Mouse (Mus musculus) CH12.LX (cell line): Measurements from ENCODE around the gene Rbsn. TPM values are rescaled to one million over a fixed set of nuclear protein-coding genes. Genes with fewer than 3 reads are reported as not detected.
A peak's percentile ranks its signal among the peaks of the same experiment; 100 is the strongest.

Experiments used
- DNase-seq: peaks from one replicate; pipeline ENCODE4 v3.0.0-alpha.2; 2013; ENCODE audit errors: extremely low read depth
- H3K27ac ChIP-seq: 2 replicates; pipeline ENCODE4 v1.5.1; 2012; ENCODE audit warnings: low read depth, mild to moderate bottlenecking, control low read depth, moderate library complexity; ENCODE audit not compliant: insufficient read depth
- H3K27me3 ChIP-seq: replicated peaks from 2 replicates; pipeline ENCODE3; 2012; ENCODE audit warnings: inconsistent platforms
- H3K36me3 ChIP-seq, 2 experiments: replicated peaks in 1 of 2; 2 replicates each; pipeline versions ENCODE3 to v1.6.1; 2012; ENCODE audit warnings: inconsistent platforms in 1 of 2, low read length in 1 of 2, mild to moderate bottlenecking in 1 of 2, mixed read lengths in 1 of 2, moderate library complexity in 1 of 2; ENCODE audit not compliant: control insufficient read depth in 1 of 2, insufficient read depth in 1 of 2
- H3K4me1 ChIP-seq, 2 experiments: 2 replicates each; pipeline ENCODE4 v1.6.1; 2012; ENCODE audit warnings: inconsistent platforms in 1 of 2, moderate library complexity in 1 of 2; ENCODE audit not compliant: insufficient read depth in 2 of 2, control insufficient read depth in 1 of 2
- H3K4me2 ChIP-seq: 2 replicates; pipeline ENCODE4 v1.6.1; 2012; ENCODE audit warnings: low read depth, mild to moderate bottlenecking, control low read depth; ENCODE audit not compliant: poor library complexity, insufficient read depth, severe bottlenecking
- H3K4me3 ChIP-seq, 3 experiments: fragments of 150-350 bp in 1 of 3; sonication (generic) in 1 of 3; replicated peaks in 1 of 3; 2 replicates each; pipeline versions ENCODE3 to v1.5.1; 2011 to 2012; ENCODE audit warnings: low read depth in 2 of 3, low read length in 2 of 3, mild to moderate bottlenecking in 2 of 3, moderate library complexity in 2 of 3, control low read depth in 1 of 3, improper control_type of control experiment in 1 of 3, inconsistent platforms in 1 of 3, mixed read lengths in 1 of 3; ENCODE audit not compliant: poor library complexity in 1 of 3
- H3K79me2 ChIP-seq: replicated peaks from 2 replicates; pipeline ENCODE4 v1.6.1; 2012; ENCODE audit warnings: mild to moderate bottlenecking, moderate library complexity; ENCODE audit not compliant: control insufficient read depth, poor library complexity, insufficient read depth, severe bottlenecking; ENCODE audit errors: extremely low read depth
- H3K9ac ChIP-seq: 2 replicates; pipeline ENCODE4 v1.6.1; 2012; ENCODE audit warnings: low read depth, mild to moderate bottlenecking, control low read depth, moderate library complexity; ENCODE audit not compliant: insufficient read depth
- H3K9me3 ChIP-seq: replicated peaks from 2 replicates; pipeline ENCODE3; 2012; ENCODE audit warnings: low read length, inconsistent platforms, mixed read lengths
- CHD1 ChIP-seq: IDR thresholded peaks from 2 replicates; pipeline ENCODE4 v1.6.1; 2012; ENCODE audit warnings: low read depth, low read length, improper control_type of control experiment, inconsistent platforms
- ETS1 ChIP-seq: conservative IDR thresholded peaks from 2 replicates; pipeline ENCODE4 v1.6.1; 2012; ENCODE audit warnings: low read depth, mild to moderate bottlenecking, inconsistent platforms, low read length, improper control_type of control experiment, moderate library complexity
- HCFC1 ChIP-seq: IDR thresholded peaks from 2 replicates; pipeline ENCODE4 v1.6.1; 2012; ENCODE audit warnings: low read depth, mild to moderate bottlenecking, inconsistent platforms, low read length, improper control_type of control experiment
- IRF4 ChIP-seq: IDR thresholded peaks from 2 replicates; pipeline ENCODE4 v1.6.1; 2014; ENCODE audit warnings: low read depth, mild to moderate bottlenecking, inconsistent platforms, low read length, improper control_type of control experiment
- JUND ChIP-seq: conservative IDR thresholded peaks from 2 replicates; pipeline ENCODE4 v1.6.1; 2011; ENCODE audit warnings: low read depth, low read length, improper control_type of control experiment
- KAT2A ChIP-seq: IDR thresholded peaks from 2 replicates; pipeline ENCODE4 v1.6.1; 2012; ENCODE audit warnings: low read length, improper control_type of control experiment, inconsistent platforms; ENCODE audit not compliant: insufficient replicate concordance
- MAX ChIP-seq: IDR thresholded peaks from 2 replicates; pipeline ENCODE4 v1.6.1; 2011; ENCODE audit warnings: low read length, improper control_type of control experiment
- MAZ ChIP-seq: IDR thresholded peaks from 2 replicates; pipeline ENCODE4 v1.6.1; 2012; ENCODE audit warnings: low read depth, mild to moderate bottlenecking, inconsistent platforms, low read length, improper control_type of control experiment, moderate library complexity
- MXI1 ChIP-seq: IDR thresholded peaks from 2 replicates; pipeline ENCODE4 v1.6.1; 2011; ENCODE audit warnings: mild to moderate bottlenecking, low read depth, low read length, improper control_type of control experiment
- MYC ChIP-seq: IDR thresholded peaks from 2 replicates; pipeline ENCODE4 v1.6.1; 2011; ENCODE audit warnings: low read depth, mild to moderate bottlenecking, improper control_type of control experiment, low read length
- NRF1 ChIP-seq: IDR thresholded peaks from 2 replicates; pipeline ENCODE4 v1.6.1; 2014; ENCODE audit warnings: low read depth, mild to moderate bottlenecking, inconsistent platforms, low read length, improper control_type of control experiment, moderate library complexity
- PAX5 ChIP-seq: IDR thresholded peaks from 2 replicates; pipeline ENCODE4 v1.6.1; 2012; ENCODE audit warnings: low read length, inconsistent platforms, mixed read lengths
- RAD21 ChIP-seq: IDR thresholded peaks from 2 replicates; pipeline ENCODE4 v1.6.1; 2011; ENCODE audit warnings: low read depth, mild to moderate bottlenecking, low read length, improper control_type of control experiment, moderate library complexity
- SIN3A ChIP-seq: IDR thresholded peaks from 2 replicates; pipeline ENCODE4 v1.6.1; 2012; ENCODE audit warnings: low read length, improper control_type of control experiment, inconsistent platforms
- SMC3 ChIP-seq: IDR thresholded peaks from 2 replicates; pipeline ENCODE4 v1.6.1; 2011; ENCODE audit warnings: low read depth, low read length, improper control_type of control experiment
- TBP ChIP-seq: conservative IDR thresholded peaks from 2 replicates; pipeline ENCODE4 v1.6.1; 2011; ENCODE audit warnings: low read depth, low read length, improper control_type of control experiment
- TCF12 ChIP-seq: IDR thresholded peaks from 2 replicates; pipeline ENCODE4 v1.6.1; 2014; ENCODE audit warnings: low read depth, mild to moderate bottlenecking, inconsistent platforms, low read length, improper control_type of control experiment
- UBTF ChIP-seq: IDR thresholded peaks from 2 replicates; pipeline ENCODE4 v1.6.1; 2012; ENCODE audit warnings: low read depth, mild to moderate bottlenecking, inconsistent platforms, low read length, improper control_type of control experiment, moderate library complexity
- USF1 ChIP-seq: IDR thresholded peaks from 2 replicates; pipeline ENCODE4 v1.6.1; 2014; ENCODE audit warnings: low read depth, mild to moderate bottlenecking, inconsistent platforms, low read length, improper control_type of control experiment
- USF2 ChIP-seq: conservative IDR thresholded peaks from 2 replicates; pipeline ENCODE4 v1.6.1; 2011; ENCODE audit warnings: low read depth, low read length, improper control_type of control experiment
- ZKSCAN1 ChIP-seq: IDR thresholded peaks from 2 replicates; pipeline ENCODE4 v1.6.1; 2012; ENCODE audit warnings: low read depth, inconsistent platforms, low read length, improper control_type of control experiment, borderline replicate concordance
- ZNF384 ChIP-seq: IDR thresholded peaks from 2 replicates; pipeline ENCODE4 v1.6.1; 2012; ENCODE audit warnings: low read depth, low read length, improper control_type of control experiment, inconsistent platforms
- dilution Hi-C: fragments of 300-500 bp; cut with MboI; formaldehyde crosslinking; loops from 2 replicates; pipeline ENCODE4 v1.14.3; 2020; ENCODE audit warnings: low sequenced_read_pairs; ENCODE audit not compliant: extremely low pct_unique_long_range_greater_than_20kb, extremely low pct_ligation_motif_present
- in situ Hi-C: fragments of 300-500 bp; cut with MboI; formaldehyde crosslinking; loops from 3 replicates; pipeline ENCODE4 v1.14.3; 2019; ENCODE audit warnings: low sequenced_read_pairs, low pct_ligation_motif_present, low pct_unique_long_range_greater_than_20kb, mixed read lengths
- polyA plus RNA-seq: library from polyadenylated mRNA; unstranded; fragments of >175 nt; gene quantifications from 2 replicates; pipeline ENCODE4 v1.2.1, GENCODE M21; 2012; ENCODE audit warnings: low read depth; ENCODE audit not compliant: insufficient read length
- total RNA-seq, 2 experiments: library from RNA; depleted of rRNA; stranded (reverse); fragments of 300-350 nt in 1 of 2; fragments of >200 nt in 1 of 2; gene quantifications; 2 replicates each; pipeline ENCODE4 v1.2.3; 2012 to 2014

The Rbsn gene
- total and polyA plus RNA-seq, 3 experiments, result 10.4 to 12.3 (median 11.7) TPM

GRCm38 (mm10) chr6:92241178-92241906 is 26.6 kb upstream of the Rbsn start:
- Histone ChIP-seq H3K9ac (no peak overlapping the region), H3K79me2 (no peaks in the 10 kb centered on the region), H3K4me2 (no peak overlapping the region), H3K36me3 (no peaks in the 10 kb centered on the region), H3K27ac (no peak overlapping the region), H3K4me1 (no peaks in the 10 kb centered on the region), H3K27me3 (peaks cover 53% of the 10 kb centered on the region), H3K4me3 (no peak overlapping the region), H3K9me3 (no peaks in the 10 kb centered on the region)
- DNase-seq, result peak; percentile 51
- in situ Hi-C loops (no loop called here), dilution Hi-C loops (no loop called here)
- TF ChIP-seq USF1, result peak; percentile 91
- peak; percentile 79 for TF ChIP-seq ZNF384
- TF ChIP-seq HCFC1, result peak; percentile 92
- TF ChIP-seq MAX, result peak; percentile 72
- no peak for TF ChIP-seq CHD1
- no peak for TF ChIP-seq UBTF
- 0 out of 2 replicates have a peak, but pooled peaks have one; percentile 68 for TF ChIP-seq KAT2A
- TF ChIP-seq USF2, result peak; percentile 90

- Histone ChIP-seq H3K9ac (no peak overlapping the region), H3K9me3 (no peaks in the 10 kb centered on the region), H3K27ac (no peak overlapping the region), H3K27me3 (peaks cover 10% of the 10 kb centered on the region), H3K4me3 (no peak overlapping the region), H3K4me1 (peaks cover 2 to 9% of the 10 kb centered on the region in 2 experiments; a peak in 3 of 4 replicates), H3K4me2 (no peak overlapping the region), H3K36me3 (no peaks in the 10 kb centered on the region), H3K79me2 (no peaks in the 10 kb centered on the region)
- TF ChIP-seq MAZ (no peak), RAD21 (no peak), KAT2A (no peak), HCFC1 (no peak), UBTF (no peak), ZKSCAN1 (no peak), ZNF384 (no peak), JUND (no peak), MXI1 (no peak), TCF12 (no peak), NRF1 (no peak), USF1 (no peak), TBP (no peak), PAX5 (no peak), ETS1 (no peak), CHD1 (no peak), MYC (no peak), SIN3A (no peak), SMC3 (no peak), IRF4 (no peak)
- in situ Hi-C loops (no loop called here), dilution Hi-C loops (no loop called here)
- no peak for DNase-seq
Observed at GRCm38 (mm10) chr6:92235036-92235435, 20.3 kb upstream of the Rbsn start.
